Mouse (Mus musculus) heart, adult 2 months (tissue): ENCODE data around the gene Hist1h3b.
A peak's percentile ranks its signal among the peaks of the same experiment; 100 is the strongest.

Experiments
- CTCF ChIP-seq: fragments of 200-600 bp; IDR thresholded peaks from 2 replicates; pipeline ENCODE4 v1.8.1; 2022; ENCODE audit warnings: antibody characterized with exemption, mild to moderate bottlenecking, moderate library complexity
- EP300 ChIP-seq: fragments of 200-500 bp; IDR thresholded peaks from 2 replicates; pipeline ENCODE4 v1.6.1; 2011; ENCODE audit warnings: low read depth, low read length, control low read depth; ENCODE audit not compliant: insufficient read depth
- POLR2A ChIP-seq: fragments of 200-500 bp; IDR thresholded peaks from 2 replicates; pipeline ENCODE4 v1.6.1; 2011; ENCODE audit warnings: mild to moderate bottlenecking, low read depth, low read length, control low read depth; ENCODE audit not compliant: insufficient read depth

- TF ChIP-seq CTCF (peak; percentile 94), POLR2A (no peak), EP300 (no peak)
Observed at GRCm38 (mm10) chr13:23732156-23732804, 19.8 kb upstream of the Hist1h3b start.
